Mouse (Mus musculus): ENCODE results near the gene Rpl22. TPM values are rescaled to one million over a fixed set of nuclear protein-coding genes. Genes with fewer than 3 reads are reported as not detected.

Gene Rpl22
- polyA plus RNA-seq, 1 experiment from 2014 or later = 323 TPM

DNA sequence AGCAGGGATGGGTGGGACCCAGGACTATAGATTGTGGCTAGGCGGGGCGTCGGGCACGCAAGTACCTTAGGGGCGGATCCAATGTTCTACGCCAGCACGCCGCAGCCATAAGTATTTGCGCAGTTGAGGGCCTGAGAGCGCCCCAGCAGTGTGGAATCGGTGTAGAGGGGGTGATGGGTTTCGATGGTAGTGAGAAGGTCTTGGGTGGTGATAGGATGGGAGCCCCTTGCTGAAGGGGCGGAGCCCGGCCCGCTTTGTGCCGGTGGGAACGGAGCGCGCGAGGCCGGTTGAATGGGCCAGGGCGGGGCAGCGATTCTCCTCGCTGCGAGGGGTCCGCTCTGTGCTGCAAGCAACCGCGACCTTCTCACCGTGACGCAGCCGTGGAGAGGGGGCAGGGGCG, 39.4 kb upstream of the Rpl22 start:
- Histone ChIP-seq H3K9me3 (ENCODE audit: control insufficient read depth, low read length) (no peaks in the 10 kb centered on the region), H3K4me2 (ENCODE audit: low read depth, low read length) (peak overlapping the region; percentile 37), H3K27me3 (replicated peaks; ENCODE audit: control insufficient read depth, insufficient read depth, low read length) (peaks cover 84% of the 10 kb centered on the region), H3K36me3 (ENCODE audit: control insufficient read depth, insufficient read depth, low read length) (no peaks in the 10 kb centered on the region), H3K4me1 (ENCODE audit: control insufficient read depth, insufficient read depth, low read length) (peaks cover 21% of the 10 kb centered on the region), H3K27ac (ENCODE audit: low read length) (no peak overlapping the region), H3K4me3 (ENCODE audit: low read length) (0 out of 2 replicates have a peak overlapping the region, but pooled peaks have one; percentile 11), H3K9ac (ENCODE audit: low read depth, low read length) (no peak overlapping the region)
- 4% methylated on average over 32 of the region's 32 CpGs for WGBS
- ATAC-seq = no peak

DNA sequence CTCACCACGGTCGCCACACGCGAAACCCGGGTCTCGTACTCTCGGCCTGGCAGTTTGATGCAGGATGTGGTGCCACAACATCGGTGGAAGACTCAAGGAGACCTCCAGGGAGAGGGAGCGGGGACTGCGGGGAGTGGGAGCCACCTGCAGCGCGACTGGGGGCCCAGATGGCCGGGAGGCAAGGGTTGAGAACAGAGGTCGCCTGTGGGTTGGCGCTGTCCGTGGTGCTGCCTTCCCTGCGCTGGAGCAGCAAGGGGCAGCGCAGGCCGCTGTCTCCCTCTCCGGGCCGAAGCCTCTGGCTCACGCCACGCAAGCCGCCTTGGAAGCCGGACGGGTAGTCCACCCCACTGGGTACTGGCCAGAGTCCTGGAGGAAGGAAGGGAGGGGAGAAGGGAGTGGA, 38.7 kb upstream of the Rpl22 start:
- H3K9me3 ChIP-seq (ENCODE audit: control insufficient read depth, low read length) = no peaks in the 10 kb centered on the region
- H3K36me3 ChIP-seq (ENCODE audit: control insufficient read depth, insufficient read depth, low read length) = no peaks in the 10 kb centered on the region
- H3K27ac ChIP-seq (ENCODE audit: low read length) = no peak overlapping the region
- no peak overlapping the region for H3K4me3 ChIP-seq (ENCODE audit: low read length)
- no peak overlapping the region for H3K9ac ChIP-seq (ENCODE audit: low read depth, low read length)
- 0 out of 2 replicates have a peak, but pooled peaks have one; percentile 20 for ATAC-seq
- 5% methylated on average over 22 of the region's 26 CpGs for WGBS
- H3K4me2 ChIP-seq (ENCODE audit: low read depth, low read length) = no peak overlapping the region
- H3K4me1 ChIP-seq (ENCODE audit: control insufficient read depth, insufficient read depth, low read length) = peaks cover 21% of the 10 kb centered on the region
- peaks cover 83% of the 10 kb centered on the region for H3K27me3 ChIP-seq (replicated peaks; ENCODE audit: control insufficient read depth, insufficient read depth, low read length)

DNA sequence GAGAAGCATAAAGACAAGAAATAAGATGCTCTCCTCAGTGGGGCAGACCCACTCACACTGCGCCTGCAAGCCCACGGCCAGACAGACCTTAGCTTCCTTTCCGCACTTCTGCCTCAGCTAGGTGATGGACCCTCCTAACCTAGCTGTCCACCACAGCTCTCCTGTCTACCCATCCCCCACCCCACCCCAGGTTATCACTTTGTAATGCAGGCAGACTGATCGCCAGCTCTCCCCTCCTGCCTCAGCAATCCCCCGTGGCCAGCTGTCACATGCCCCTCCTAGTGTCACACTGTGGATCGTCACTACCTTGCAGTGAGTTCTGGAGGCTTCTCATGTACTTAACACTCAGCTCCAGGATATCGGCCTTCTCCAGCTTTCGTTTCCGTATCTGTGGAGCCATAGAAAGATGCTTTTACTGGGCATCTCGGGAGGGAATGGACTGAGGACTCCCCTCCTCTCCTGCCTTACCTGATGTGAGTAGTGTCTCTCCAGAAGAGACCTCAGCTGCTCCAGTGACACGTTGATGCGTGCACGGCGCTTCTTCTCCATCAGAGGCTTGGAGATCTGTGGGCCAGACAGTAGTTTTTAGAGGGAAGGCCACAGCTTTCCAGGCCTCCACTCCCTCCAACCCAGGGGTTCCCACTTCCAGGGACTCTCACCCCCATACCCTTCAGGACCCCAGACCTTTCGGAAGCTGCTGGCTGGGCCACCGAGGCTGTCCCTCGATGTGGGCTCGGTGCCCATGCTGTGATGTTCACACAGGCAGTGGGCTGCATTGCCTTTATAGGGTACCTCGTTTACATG, 38.0 kb upstream of the Rpl22 start:
- no peaks in the 10 kb centered on the region for H3K36me3 ChIP-seq (ENCODE audit: control insufficient read depth, insufficient read depth, low read length)
- H3K4me1 ChIP-seq (ENCODE audit: control insufficient read depth, insufficient read depth, low read length) = peaks cover 21% of the 10 kb centered on the region
- WGBS = 22% methylated on average over 19 of the region's 19 CpGs
- no peaks in the 10 kb centered on the region for H3K9me3 ChIP-seq (ENCODE audit: control insufficient read depth, low read length)
- no peak overlapping the region for H3K9ac ChIP-seq (ENCODE audit: low read depth, low read length)
- H3K27ac ChIP-seq (ENCODE audit: low read length) = no peak overlapping the region
- H3K4me3 ChIP-seq (ENCODE audit: low read length) = no peak overlapping the region
- peaks cover 82% of the 10 kb centered on the region for H3K27me3 ChIP-seq (replicated peaks; ENCODE audit: control insufficient read depth, insufficient read depth, low read length)
- H3K4me2 ChIP-seq (ENCODE audit: low read depth, low read length) = no peak overlapping the region
- no peak for ATAC-seq

DNA sequence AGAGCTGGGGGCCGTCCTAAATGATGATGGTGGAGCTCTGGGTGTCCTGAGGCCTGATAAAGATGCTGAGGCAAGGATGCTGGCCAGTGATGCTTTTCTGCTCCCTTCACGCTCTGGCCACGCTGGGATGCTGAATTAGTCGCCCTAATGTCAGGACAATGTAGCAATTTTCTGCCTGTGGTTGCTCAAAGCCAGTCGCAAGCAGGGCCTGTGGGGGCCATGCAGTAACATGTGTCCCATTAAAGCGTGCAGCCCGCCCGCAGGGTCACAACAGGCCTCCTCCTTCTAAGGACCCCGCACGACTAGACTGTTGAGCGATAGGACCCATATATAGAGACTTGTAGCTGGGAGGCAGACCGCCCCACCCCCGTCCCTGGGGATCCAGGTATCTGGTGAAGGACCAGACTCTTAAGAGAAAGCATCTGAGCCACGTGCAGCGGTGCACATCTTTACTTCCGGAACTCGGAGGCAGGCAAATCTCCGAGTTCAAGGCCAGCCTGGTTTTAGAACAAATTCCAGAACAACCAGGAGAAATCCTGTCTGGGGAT, 37.1 kb upstream of the Rpl22 start:
- Histone ChIP-seq H3K27ac (ENCODE audit: low read length) (no peak overlapping the region), H3K4me2 (ENCODE audit: low read depth, low read length) (no peak overlapping the region), H3K9ac (ENCODE audit: low read depth, low read length) (no peak overlapping the region), H3K4me3 (ENCODE audit: low read length) (no peak overlapping the region), H3K9me3 (ENCODE audit: control insufficient read depth, low read length) (no peaks in the 10 kb centered on the region), H3K36me3 (ENCODE audit: control insufficient read depth, insufficient read depth, low read length) (no peaks in the 10 kb centered on the region), H3K4me1 (ENCODE audit: control insufficient read depth, insufficient read depth, low read length) (peaks cover 13% of the 10 kb centered on the region), H3K27me3 (replicated peaks; ENCODE audit: control insufficient read depth, insufficient read depth, low read length) (peaks cover 82% of the 10 kb centered on the region)
- WGBS = 55% methylated on average over 18 of the region's 18 CpGs
- ATAC-seq = no peak

DNA sequence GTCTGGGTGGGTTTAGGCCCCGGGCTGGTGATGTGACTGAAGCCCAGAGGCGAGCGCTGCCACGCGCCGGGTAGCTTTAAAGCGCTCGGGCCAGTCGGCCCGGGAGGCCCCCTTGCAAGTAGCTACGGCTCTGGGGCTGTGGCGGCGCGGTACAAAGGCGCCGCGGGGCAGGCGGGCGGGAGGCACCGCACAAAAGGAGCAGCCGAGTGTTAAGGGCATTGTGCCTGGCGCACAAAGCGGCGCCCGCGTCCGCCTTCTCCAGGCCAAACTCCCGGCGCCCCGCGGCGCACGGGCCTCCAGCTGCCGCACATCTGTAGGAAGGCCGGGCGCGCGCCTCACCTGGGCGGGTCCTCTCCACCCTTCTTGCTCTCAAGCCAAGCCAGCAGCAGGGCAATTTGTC, 35.2 kb upstream of the Rpl22 start:
- H3K4me2 ChIP-seq (ENCODE audit: low read depth, low read length) = peak overlapping the region; percentile 46
- no peaks in the 10 kb centered on the region for H3K9me3 ChIP-seq (ENCODE audit: control insufficient read depth, low read length)
- no peak for ATAC-seq
- H3K4me1 ChIP-seq (ENCODE audit: control insufficient read depth, insufficient read depth, low read length) = peaks cover 14% of the 10 kb centered on the region
- no peak overlapping the region for H3K9ac ChIP-seq (ENCODE audit: low read depth, low read length)
- no peaks in the 10 kb centered on the region for H3K36me3 ChIP-seq (ENCODE audit: control insufficient read depth, insufficient read depth, low read length)
- peak overlapping the region; percentile 24 for H3K4me3 ChIP-seq (ENCODE audit: low read length)
- H3K27me3 ChIP-seq (replicated peaks; ENCODE audit: control insufficient read depth, insufficient read depth, low read length) = peaks cover 66% of the 10 kb centered on the region
- no peak overlapping the region for H3K27ac ChIP-seq (ENCODE audit: low read length)
- WGBS = under 1% methylated on average over 39 of the region's 39 CpGs

DNA sequence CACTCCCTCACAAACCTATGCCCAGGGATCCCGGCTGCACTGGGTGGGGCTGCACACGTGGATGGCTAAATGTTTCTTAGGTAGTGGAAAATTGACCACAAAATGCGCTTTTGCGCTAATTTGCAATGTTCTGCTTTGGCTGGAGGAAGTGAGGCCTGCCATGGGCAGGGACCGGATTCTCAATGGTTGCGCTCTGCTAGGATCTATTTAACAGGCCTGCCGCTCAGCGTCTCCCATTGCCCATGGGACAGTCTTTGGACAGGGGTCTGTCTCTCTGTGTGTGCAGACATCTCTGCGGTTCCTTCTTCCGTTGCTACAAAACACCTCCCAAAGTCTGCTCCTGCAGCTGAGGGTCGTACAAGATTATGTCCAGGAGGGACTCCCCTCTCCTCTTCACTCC, 34.6 kb upstream of the Rpl22 start:
- Histone ChIP-seq H3K27me3 (replicated peaks; ENCODE audit: control insufficient read depth, insufficient read depth, low read length) (peaks cover 62% of the 10 kb centered on the region), H3K36me3 (ENCODE audit: control insufficient read depth, insufficient read depth, low read length) (no peaks in the 10 kb centered on the region)
- 23% methylated on average over 11 of the region's 11 CpGs for WGBS

DNA sequence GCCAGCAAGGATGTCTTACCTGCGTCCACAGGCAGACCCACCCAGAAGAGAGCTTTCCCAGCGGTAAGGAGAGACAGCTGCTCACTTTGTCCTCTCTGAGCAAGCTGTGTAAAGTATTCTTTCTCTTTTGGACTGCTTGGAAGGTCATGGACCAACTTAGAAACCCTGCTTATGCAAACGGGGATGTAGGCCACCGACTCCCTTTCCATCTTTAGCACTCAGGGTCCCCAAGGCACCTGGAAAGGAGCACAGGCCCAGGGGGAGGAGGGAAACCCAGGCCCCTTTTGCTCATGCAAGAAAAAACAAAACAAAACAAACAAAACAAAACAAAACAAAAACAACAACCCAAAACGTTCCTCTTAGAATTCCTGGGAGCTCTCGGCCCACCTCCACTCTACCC, 34.0 kb upstream of the Rpl22 start, which contains the start of gene Hes3:
Gene Hes3, minus strand, starts transcription at position 101 of the 400 bp plus-strand sequence.
- Histone ChIP-seq H3K4me1 (ENCODE audit: control insufficient read depth, insufficient read depth, low read length) (peaks cover 9% of the 10 kb centered on the region; the same call in 1 of the 2 replicates), H3K4me2 (ENCODE audit: low read depth, low read length) (peak within 1 kb of the TSS; percentile 46), H3K4me3 (ENCODE audit: low read length) (peak within 1 kb of the TSS; percentile 24), H3K36me3 (ENCODE audit: control insufficient read depth, insufficient read depth, low read length) (no peaks in the 10 kb centered on the region), H3K9ac (ENCODE audit: low read depth, low read length) (no peak within 1 kb of the TSS), H3K27me3 (replicated peaks; ENCODE audit: control insufficient read depth, insufficient read depth, low read length) (peaks cover 56% of the 10 kb centered on the region), H3K9me3 (ENCODE audit: control insufficient read depth, low read length) (no peaks in the 10 kb centered on the region), H3K27ac (ENCODE audit: low read length) (no peak within 1 kb of the TSS)
- no peak for ATAC-seq
- WGBS = 32% methylated on average over 6 of the region's 6 CpGs

More for the DNA sequence above, 34.6 kb upstream of the Rpl22 start:
- Histone ChIP-seq H3K9me3 (ENCODE audit: control insufficient read depth, low read length) (no peaks in the 10 kb centered on the region), H3K27ac (ENCODE audit: low read length) (no peak overlapping the region), H3K4me1 (ENCODE audit: control insufficient read depth, insufficient read depth, low read length) (peaks cover 14% of the 10 kb centered on the region), H3K9ac (ENCODE audit: low read depth, low read length) (no peak overlapping the region), H3K4me2 (ENCODE audit: low read depth, low read length) (no peak overlapping the region), H3K4me3 (ENCODE audit: low read length) (no peak overlapping the region)
- ATAC-seq = no peak

DNA sequence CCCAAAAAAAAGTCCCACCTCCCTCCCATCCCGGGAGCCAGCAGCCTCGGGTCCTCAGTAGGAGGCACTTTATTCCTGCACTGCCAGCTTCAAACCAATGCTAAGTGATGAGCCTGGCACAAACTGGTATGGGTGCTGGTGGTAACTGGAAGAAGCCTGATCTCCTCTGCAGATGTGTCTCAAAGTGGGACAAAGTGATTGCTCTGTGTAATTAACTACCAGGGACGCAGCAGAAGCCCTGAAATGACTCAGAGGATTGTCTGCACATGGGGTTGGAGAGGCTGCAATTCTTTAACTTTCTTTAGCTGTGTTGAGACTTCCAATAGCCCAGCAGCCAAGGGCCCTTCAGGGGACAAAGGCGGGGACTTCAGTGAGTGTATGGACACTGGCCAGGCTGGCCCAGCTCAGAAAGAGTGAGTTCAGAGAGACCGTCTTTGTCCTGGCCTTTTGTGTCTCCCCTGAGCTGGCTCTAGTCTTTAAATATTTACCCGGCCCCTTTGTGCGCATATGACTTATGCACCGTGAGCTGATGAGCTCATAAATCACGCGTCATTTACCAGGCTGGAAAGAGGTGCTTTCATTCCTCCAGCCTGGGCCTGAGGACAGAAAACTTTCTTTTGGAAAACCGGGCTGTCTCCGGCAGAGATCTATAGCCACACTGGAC, 33.3 kb upstream of the Rpl22 start:
- H3K4me2 ChIP-seq (ENCODE audit: low read depth, low read length) = no peak overlapping the region
- no peak overlapping the region for H3K4me3 ChIP-seq (ENCODE audit: low read length)
- no peaks in the 10 kb centered on the region for H3K9me3 ChIP-seq (ENCODE audit: control insufficient read depth, low read length)
- no peak for ATAC-seq
- H3K27ac ChIP-seq (ENCODE audit: low read length) = no peak overlapping the region
- H3K27me3 ChIP-seq (replicated peaks; ENCODE audit: control insufficient read depth, insufficient read depth, low read length) = peaks cover 50% of the 10 kb centered on the region
- H3K9ac ChIP-seq (ENCODE audit: low read depth, low read length) = no peak overlapping the region
- H3K36me3 ChIP-seq (ENCODE audit: control insufficient read depth, insufficient read depth, low read length) = no peaks in the 10 kb centered on the region
- 16% methylated on average over 12 of the region's 12 CpGs for WGBS
- H3K4me1 ChIP-seq (ENCODE audit: control insufficient read depth, insufficient read depth, low read length) = peaks cover 7% of the 10 kb centered on the region; the same call in 1 of the 2 replicates

DNA sequence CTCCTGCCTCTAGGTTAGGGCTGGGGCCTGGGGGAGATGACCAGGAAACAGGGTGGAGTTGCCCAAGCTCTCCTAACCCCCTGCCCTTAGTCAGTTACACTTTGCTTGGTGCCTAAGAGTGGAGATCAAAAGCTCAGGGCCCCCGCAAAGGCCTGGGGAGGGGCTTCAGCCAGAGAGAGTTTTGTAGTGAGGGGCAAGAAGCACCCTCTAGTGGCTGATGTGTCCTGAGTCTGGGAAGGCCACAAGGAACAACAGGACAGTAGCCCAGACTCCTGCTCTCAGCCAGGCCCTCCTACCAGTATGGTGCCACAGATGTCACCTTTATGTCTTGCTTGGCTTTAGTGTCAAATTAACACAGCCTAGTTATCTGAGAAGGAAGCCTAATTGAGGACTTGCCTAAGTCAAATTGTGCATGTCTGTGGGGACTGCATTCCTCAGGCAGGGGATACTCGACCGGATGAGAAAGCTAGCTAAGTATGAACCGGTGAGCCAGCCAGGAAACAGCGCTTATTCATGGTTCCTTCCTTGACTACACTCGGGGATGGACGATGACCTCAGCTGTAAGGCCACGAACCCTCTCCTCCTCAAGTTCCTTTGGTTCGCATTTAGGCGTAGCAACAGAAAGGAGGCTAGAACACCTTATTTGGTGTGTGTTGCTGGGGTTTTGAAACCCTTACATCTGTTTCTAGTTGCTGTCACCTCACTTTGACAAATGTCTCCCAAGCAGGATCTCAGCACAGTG, 31.2 kb upstream of the Rpl22 start:
- Histone ChIP-seq H3K27me3 (replicated peaks; ENCODE audit: control insufficient read depth, insufficient read depth, low read length) (peaks cover 35% of the 10 kb centered on the region), H3K36me3 (ENCODE audit: control insufficient read depth, insufficient read depth, low read length) (no peaks in the 10 kb centered on the region), H3K27ac (ENCODE audit: low read length) (0 out of 2 replicates have a peak overlapping the region, but pooled peaks have one; percentile 2), H3K4me2 (ENCODE audit: low read depth, low read length) (no peak overlapping the region), H3K4me1 (ENCODE audit: control insufficient read depth, insufficient read depth, low read length) (peaks cover 16% of the 10 kb centered on the region), H3K4me3 (ENCODE audit: low read length) (no peak overlapping the region), H3K9me3 (ENCODE audit: control insufficient read depth, low read length) (no peaks in the 10 kb centered on the region), H3K9ac (ENCODE audit: low read depth, low read length) (no peak overlapping the region)
- no peak for ATAC-seq
- 55% methylated on average over 10 of the region's 10 CpGs for WGBS
